Mouse (Mus musculus) neural tube, embryonic 15.5 days (tissue): ENCODE data around the gene Scoc. TPM values are rescaled to one million over a fixed set of nuclear protein-coding genes. Genes with fewer than 3 reads are reported as not detected.
"Not testable (repeated sequence)": the region's sequence is repeated elsewhere in the genome, so short reads cannot be mapped to it uniquely, and the experiment has no call there.

ENCODE experiments used
- ATAC-seq: fragments of 200-750 bp; cut with Nextera tagmentation; 2 replicates; pipeline ENCODE4 v1.8.0; 2017; ENCODE audit warnings: mild to moderate bottlenecking, moderate TSS enrichment, moderate library complexity; ENCODE audit not compliant: low FRiP score
- H3K27ac ChIP-seq: fragments of 300-500 bp; sonication (generic); replicated peaks from 2 replicates; pipeline ENCODE4 v1.5.1; 2015; ENCODE audit warnings: mild to moderate bottlenecking, inconsistent platforms
- H3K27me3 ChIP-seq: fragments of 300-500 bp; sonication (generic); replicated peaks from 2 replicates; pipeline ENCODE4 v1.6.1; 2015; ENCODE audit warnings: inconsistent platforms
- H3K36me3 ChIP-seq: fragments of 300-500 bp; sonication (generic); 2 replicates; pipeline ENCODE4 v1.6.1; 2015; ENCODE audit warnings: inconsistent platforms
- H3K4me1 ChIP-seq: fragments of 300-500 bp; sonication (generic); 2 replicates; pipeline ENCODE4 v1.6.1; 2015; ENCODE audit warnings: inconsistent platforms
- H3K4me2 ChIP-seq: fragments of 300-500 bp; sonication (generic); 2 replicates; pipeline ENCODE4 v1.6.1; 2015; ENCODE audit warnings: inconsistent platforms, mild to moderate bottlenecking, moderate library complexity
- H3K4me3 ChIP-seq: fragments of 300-500 bp; sonication (generic); replicated peaks from 2 replicates; pipeline ENCODE4 v1.5.1; 2015; ENCODE audit warnings: mild to moderate bottlenecking, inconsistent platforms
- H3K9ac ChIP-seq: fragments of 300-500 bp; sonication (generic); replicated peaks from 2 replicates; pipeline ENCODE4 v1.6.1; 2015; ENCODE audit warnings: mild to moderate bottlenecking, inconsistent platforms
- H3K9me3 ChIP-seq: fragments of 300-500 bp; sonication (generic); replicated peaks from 2 replicates; pipeline ENCODE4 v1.6.1; 2016; ENCODE audit warnings: inconsistent platforms
- WGBS: fragments of 180-500 bp; shearing (Covaris S2); methylation state at CpG from one replicate; pipeline ENCODE4 v1.1.7; 2015; ENCODE audit warnings: mixed read lengths; 5-methylcytosine and 5-hydroxymethylcytosine counted together
- polyA plus RNA-seq: library from polyadenylated mRNA; unstranded; fragments of >200 nt; fragmentation: Nextera tagmentation; extraction: Ambion mirVana; gene quantifications from 2 replicates; pipeline ENCODE4 v1.2.1, GENCODE M21; 2015

Scoc gene
- 272 and 290 TPM in 2 replicates for polyA plus RNA-seq

DNA sequence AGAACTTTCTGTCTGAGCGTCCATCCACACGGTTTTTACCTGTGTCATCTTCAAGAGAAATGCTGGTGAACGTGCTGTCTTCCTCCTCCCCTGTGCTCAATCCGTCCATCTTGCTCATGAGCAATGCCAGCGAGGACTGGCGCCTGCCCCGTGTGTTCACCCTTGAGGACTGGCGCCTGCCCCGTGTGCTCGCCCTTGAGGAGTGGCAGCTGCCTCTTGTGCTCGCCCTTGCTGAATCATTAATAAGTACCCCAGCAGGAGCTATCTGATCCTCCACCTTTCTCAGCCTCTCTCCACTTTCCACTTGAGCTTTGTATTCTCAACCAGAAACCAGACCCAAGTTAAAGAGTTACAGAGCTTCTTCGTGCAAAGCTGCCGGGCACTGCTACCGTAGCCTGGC is at the start of gene Scoc:
TSS of gene Scoc (minus strand) at position 170 of the 400 bp plus-strand sequence.
- Histone ChIP-seq H3K4me1 (no peaks in the 10 kb centered on the region), H3K27me3 (no peaks in the 10 kb centered on the region), H3K4me2 (no peak within 1 kb of the TSS), H3K36me3 (no peaks in the 10 kb centered on the region), H3K4me3 (no peak within 1 kb of the TSS), H3K9ac (no peak within 1 kb of the TSS), H3K27ac (no peak within 1 kb of the TSS), H3K9me3 (no peaks in the 10 kb centered on the region)
- no peak for ATAC-seq
- 87% methylated on average over 14 of the region's 14 CpGs for WGBS

DNA sequence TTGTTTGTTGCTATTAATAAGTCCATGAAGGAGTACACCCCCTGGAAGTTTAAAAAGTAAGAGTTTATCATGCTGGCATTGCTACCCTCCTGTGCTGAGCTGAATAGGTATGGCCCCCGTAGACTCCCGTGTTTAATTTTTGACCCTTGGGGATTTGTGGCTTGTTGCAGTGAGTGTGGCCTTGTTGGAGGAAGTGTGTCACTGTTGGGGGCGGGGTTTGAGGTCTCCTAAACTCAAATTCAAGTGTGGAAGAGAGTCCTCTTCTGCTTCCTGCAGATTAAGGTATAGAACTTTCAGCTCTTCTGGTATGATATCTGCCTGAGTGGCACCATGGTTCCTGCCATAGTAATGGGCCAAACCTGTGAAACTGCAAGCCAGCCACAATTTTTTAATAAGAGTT is 1.4 kb upstream of the Scoc start:
- no peak for ATAC-seq
- H3K4me1 ChIP-seq, result no peaks in the 10 kb centered on the region
- H3K9me3 ChIP-seq, result no peaks in the 10 kb centered on the region
- WGBS, result 80% methylated on average over 3 of the region's 3 CpGs
- no peak overlapping the region for H3K27ac ChIP-seq
- H3K4me3 ChIP-seq, result no peak overlapping the region
- no peak overlapping the region for H3K9ac ChIP-seq
- H3K27me3 ChIP-seq, result no peaks in the 10 kb centered on the region
- no peaks in the 10 kb centered on the region for H3K36me3 ChIP-seq
- no peak overlapping the region for H3K4me2 ChIP-seq

DNA sequence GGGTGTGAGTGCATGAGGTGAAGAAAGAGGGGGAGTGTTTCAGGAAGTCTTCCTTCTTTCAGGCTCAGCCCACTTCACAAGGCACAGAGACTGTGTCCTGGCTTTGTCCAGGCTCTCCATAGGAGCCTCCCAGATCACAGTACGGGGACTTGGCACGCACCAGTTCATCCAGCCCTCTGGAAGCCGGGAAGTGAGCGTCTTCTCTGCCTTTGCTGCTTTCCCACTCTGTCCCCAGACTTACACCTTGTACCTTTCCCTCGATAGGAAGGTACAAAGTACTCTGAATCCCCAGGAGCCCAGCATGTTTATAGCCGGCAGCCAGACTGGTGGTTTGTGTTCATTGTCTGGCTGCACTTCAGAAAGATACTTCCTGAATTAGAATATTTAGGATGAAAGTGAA is 1.1 kb downstream of the Scoc start:
- WGBS, result 56% methylated on average over 6 of the region's 6 CpGs
- no peak for ATAC-seq

GRCm38 (mm10) chr8:83451056-83451455 is 7.1 kb downstream of the Scoc start:
- H3K36me3 ChIP-seq, result no peaks in the 10 kb centered on the region
- no peak overlapping the region for H3K4me2 ChIP-seq
- H3K4me1 ChIP-seq, result no peaks in the 10 kb centered on the region
- H3K9me3 ChIP-seq, result no peaks in the 10 kb centered on the region
- 26% methylated on average over 3 of the region's 3 CpGs for WGBS
- no peak overlapping the region for H3K4me3 ChIP-seq
- H3K27me3 ChIP-seq, result no peaks in the 10 kb centered on the region
- H3K27ac ChIP-seq, result no peak overlapping the region
- ATAC-seq, result no peak
- no peak overlapping the region for H3K9ac ChIP-seq

More for the DNA sequence above, 1.1 kb downstream of the Scoc start:
- Histone ChIP-seq H3K27me3 (no peaks in the 10 kb centered on the region), H3K27ac (no peak overlapping the region), H3K4me1 (no peaks in the 10 kb centered on the region), H3K9me3 (no peaks in the 10 kb centered on the region), H3K4me2 (no peak overlapping the region), H3K4me3 (no peak overlapping the region), H3K9ac (no peak overlapping the region), H3K36me3 (no peaks in the 10 kb centered on the region)

DNA sequence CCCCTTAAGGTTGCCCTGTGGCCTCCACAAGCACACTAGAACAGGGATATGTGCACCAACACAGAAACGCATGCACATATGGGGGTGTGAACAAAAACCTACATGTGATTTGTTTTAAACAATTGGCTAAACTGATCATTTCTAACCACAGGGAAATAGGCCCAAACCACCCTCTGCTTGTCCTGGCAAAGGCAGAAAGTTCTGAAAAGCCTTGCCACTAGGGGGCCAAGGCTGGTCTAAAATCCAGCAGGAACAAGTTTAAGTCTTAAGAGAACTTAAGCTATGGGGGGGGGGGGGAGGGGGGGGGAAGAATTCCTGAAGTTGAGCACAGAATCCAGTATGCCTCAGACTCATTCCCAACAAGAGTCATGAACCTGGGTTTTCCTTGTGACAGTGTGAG is 8.2 kb downstream of the Scoc start:
- H3K4me3 ChIP-seq, result no peak overlapping the region
- H3K4me2 ChIP-seq, result no peak overlapping the region
- no peak overlapping the region for H3K27ac ChIP-seq
- 83% methylated on average over 1 of the region's 1 CpGs for WGBS
- ATAC-seq, result no peak
- H3K27me3 ChIP-seq, result no peaks in the 10 kb centered on the region
- no peaks in the 10 kb centered on the region for H3K4me1 ChIP-seq
- no peaks in the 10 kb centered on the region for H3K36me3 ChIP-seq
- no peaks in the 10 kb centered on the region for H3K9me3 ChIP-seq
- no peak overlapping the region for H3K9ac ChIP-seq

GRCm38 (mm10) chr8:83443052-83443400 is 15.2 kb downstream of the Scoc start:
- peak; percentile 12 for ATAC-seq
- H3K4me3 ChIP-seq, result peak overlapping the region; percentile 86
- 31% methylated on average over 5 of the region's 5 CpGs for WGBS
- H3K4me2 ChIP-seq, result peak overlapping the region; percentile 72
- H3K4me1 ChIP-seq, result peaks cover 24% of the 10 kb centered on the region
- peak overlapping the region; percentile 88 for H3K27ac ChIP-seq
- H3K36me3 ChIP-seq, result 0 out of 2 replicates have a peak, but pooled peaks cover under 1% of the 10 kb centered on the region
- H3K9ac ChIP-seq, result peak overlapping the region; percentile 68
- no peaks in the 10 kb centered on the region for H3K27me3 ChIP-seq
- no peaks in the 10 kb centered on the region for H3K9me3 ChIP-seq

DNA sequence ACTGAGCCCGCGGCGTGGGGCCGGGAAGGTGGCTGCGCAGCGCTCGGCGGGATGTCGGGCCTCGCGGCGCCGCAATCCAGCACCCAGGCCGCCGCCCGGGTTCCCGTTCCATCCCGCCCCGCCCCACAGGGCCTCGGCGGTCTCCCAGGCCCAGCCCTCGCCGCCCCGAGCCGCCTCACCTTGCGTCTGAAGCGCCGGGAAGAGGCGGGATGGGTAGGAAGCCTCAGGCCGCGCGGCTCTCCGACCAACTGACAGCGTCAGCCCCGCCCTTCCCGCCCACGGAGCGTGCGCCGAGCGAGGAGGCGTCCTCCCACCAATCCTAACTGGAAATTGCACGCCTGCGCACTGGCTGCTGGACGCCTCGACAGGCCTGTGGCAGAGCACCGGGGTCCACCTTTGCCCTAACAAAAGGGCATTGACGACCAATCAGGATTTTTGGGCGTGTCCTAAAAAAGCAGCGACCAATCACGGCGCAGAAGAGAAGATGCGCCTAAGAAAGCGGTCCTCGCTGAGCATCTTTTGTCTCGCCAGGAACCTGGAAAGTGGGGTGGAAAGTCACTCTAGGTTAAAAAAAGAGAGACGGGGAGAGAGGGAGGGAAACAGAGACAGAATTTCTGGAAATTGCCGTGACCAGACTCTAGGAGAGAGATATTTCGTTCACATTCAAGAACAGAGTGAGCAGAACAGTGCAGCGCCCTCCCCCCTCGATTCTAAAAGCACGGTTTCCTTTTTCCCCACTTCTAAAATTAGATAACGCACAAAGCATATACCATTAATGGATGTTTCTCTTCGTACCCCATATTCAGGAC is 15.7 kb downstream of the Scoc start:
- peak; percentile 100 for ATAC-seq
- WGBS, result under 1% methylated on average over 55 of the region's 64 CpGs

DNA sequence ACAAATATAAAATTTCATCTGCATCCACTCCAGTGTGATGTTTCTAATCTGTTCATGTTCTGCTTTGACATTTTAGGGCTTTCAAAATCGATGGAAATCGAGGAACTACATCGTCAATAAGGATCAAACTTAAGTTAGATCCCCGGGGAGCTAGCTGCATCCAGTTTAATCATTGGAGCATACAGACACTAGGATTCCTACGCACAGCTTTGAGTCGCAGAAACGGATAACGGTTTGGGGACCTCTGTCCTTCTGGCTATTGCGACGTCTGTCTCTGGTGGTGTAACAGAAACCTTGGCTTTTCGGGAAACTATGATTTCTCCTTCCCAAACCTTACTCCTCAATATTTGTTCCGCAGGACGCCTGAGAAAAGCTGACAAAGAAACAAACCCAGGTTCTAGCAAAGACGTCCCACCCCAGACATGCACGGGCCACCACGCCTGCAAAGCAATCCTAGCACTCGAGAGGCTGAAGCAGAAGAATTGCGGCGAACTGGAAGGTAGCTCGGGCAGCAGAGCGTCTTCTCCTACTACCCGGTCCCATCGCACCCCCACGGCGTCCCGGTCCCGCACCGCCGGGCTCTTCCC is 16.4 kb downstream of the Scoc start:
- H3K9me3 ChIP-seq, result no peaks in the 10 kb centered on the region
- H3K4me1 ChIP-seq, result peaks cover 24% of the 10 kb centered on the region

More for the DNA sequence above, 15.7 kb downstream of the Scoc start:
- Histone ChIP-seq H3K9me3 (no peaks in the 10 kb centered on the region), H3K27ac (peak overlapping the region; percentile 95), H3K4me3 (peak overlapping the region; percentile 86), H3K4me2 (peak overlapping the region; percentile 72), H3K4me1 (peaks cover 24% of the 10 kb centered on the region), H3K36me3 (0 out of 2 replicates have a peak, but pooled peaks cover 5% of the 10 kb centered on the region), H3K27me3 (no peaks in the 10 kb centered on the region), H3K9ac (peak overlapping the region; percentile 91)

DNA sequence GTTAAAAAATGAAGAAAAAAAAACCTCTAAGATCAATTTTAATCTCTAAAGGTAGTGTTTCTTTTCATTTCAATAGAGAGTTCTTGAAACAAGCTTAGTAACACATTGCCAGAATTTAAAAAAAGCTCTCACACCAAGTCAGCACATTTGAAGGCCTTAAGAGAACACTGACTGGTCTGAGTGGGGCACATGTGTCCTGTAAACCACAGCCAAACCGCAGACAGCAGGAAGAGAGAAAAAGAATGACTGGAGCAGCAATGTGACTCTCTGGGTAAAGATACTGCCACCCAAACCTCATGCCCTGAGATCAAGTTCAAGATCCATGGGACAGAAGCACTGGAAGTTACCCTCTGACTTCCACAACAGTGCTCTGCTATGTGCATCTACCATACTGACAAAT is 21.1 kb downstream of the Scoc start:
- ATAC-seq, result no peak
- Histone ChIP-seq H3K27me3 (no peaks in the 10 kb centered on the region), H3K4me3 (no peak overlapping the region), H3K4me2 (no peak overlapping the region), H3K36me3 (peaks cover 27% of the 10 kb centered on the region), H3K4me1 (peaks cover 19% of the 10 kb centered on the region), H3K27ac (no peak overlapping the region), H3K9me3 (no peaks in the 10 kb centered on the region), H3K9ac (no peak overlapping the region)
- 95% methylated on average over 1 of the region's 1 CpGs for WGBS

More for the DNA sequence above, 16.4 kb downstream of the Scoc start:
- peak overlapping the region; percentile 86 for H3K4me3 ChIP-seq
- ATAC-seq, result no peak; the same call in 1 of the 2 replicates
- peak overlapping the region; percentile 95 for H3K27ac ChIP-seq
- H3K4me2 ChIP-seq, result peak overlapping the region; percentile 72
- under 1% methylated on average over 29 of the region's 29 CpGs for WGBS
- H3K36me3 ChIP-seq, result peaks cover 10% of the 10 kb centered on the region
- H3K27me3 ChIP-seq, result no peaks in the 10 kb centered on the region
- peak overlapping the region; percentile 91 for H3K9ac ChIP-seq

DNA sequence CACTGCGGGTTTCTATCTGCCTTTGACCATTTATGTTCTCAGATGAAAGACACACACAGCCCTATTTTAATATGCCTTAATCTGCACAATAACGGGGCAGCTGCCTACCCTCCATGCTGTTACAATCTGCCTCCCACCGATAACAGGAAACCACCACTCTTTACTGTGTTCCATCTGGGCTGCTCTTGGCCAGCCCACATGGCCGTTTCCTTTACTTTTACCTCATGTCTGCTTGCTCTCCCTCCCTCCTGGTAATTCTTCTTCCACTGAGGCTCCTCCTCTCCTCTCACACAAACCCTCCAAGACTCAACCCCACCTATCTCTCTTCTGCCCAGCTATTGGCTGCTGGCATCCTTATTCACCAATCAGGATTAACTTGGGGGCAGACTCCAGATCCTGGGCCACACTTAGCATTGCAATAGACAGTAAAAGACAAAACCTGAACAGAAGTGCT is 29.1 kb downstream of the Scoc start:
- no peaks in the 10 kb centered on the region for H3K9me3 ChIP-seq
- no peaks in the 10 kb centered on the region for H3K4me1 ChIP-seq
- peaks cover 19% of the 10 kb centered on the region for H3K36me3 ChIP-seq
- 72% methylated on average over 4 of the region's 4 CpGs for WGBS
- no peak overlapping the region for H3K27ac ChIP-seq
- no peaks in the 10 kb centered on the region for H3K27me3 ChIP-seq
- H3K4me3 ChIP-seq, result no peak overlapping the region
- no peak overlapping the region for H3K4me2 ChIP-seq
- no peak overlapping the region for H3K9ac ChIP-seq
- ATAC-seq, result no peak

DNA sequence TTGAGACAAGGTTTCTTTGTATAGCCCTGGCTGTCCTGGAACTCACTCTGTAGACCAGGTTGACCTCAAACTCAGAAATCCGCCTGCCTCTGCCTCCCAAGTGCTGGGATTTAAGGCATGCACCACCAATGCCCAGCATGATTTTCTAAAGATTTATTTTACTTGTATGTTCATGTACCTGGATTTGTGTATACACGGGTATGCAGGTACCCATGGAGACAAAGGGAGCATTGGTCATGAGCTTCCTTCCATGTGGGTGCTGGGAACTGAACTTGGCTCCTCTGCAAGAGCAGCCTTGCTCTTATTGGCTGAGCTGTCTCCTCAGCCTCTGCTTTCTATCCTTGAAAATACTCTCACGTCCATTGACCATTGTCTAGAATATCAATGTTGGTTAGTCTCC is 29.6 kb downstream of the Scoc start:
- not testable (repeated sequence) for H3K4me2 ChIP-seq, H3K27me3 ChIP-seq, H3K4me3 ChIP-seq, H3K9me3 ChIP-seq, H3K27ac ChIP-seq, H3K4me1 ChIP-seq, ATAC-seq, H3K9ac ChIP-seq
- WGBS, result 91% methylated on average over 3 of the region's 3 CpGs
- H3K36me3 ChIP-seq, result peaks cover 14% of the 10 kb centered on the region; the same call in 1 of the 2 replicates

GRCm38 (mm10) chr8:83426949-83427348 is 31.2 kb downstream of the Scoc start:
- Histone ChIP-seq H3K27ac (no peak overlapping the region), H3K4me1 (no peaks in the 10 kb centered on the region), H3K9ac (no peak overlapping the region), H3K4me3 (no peak overlapping the region), H3K36me3 (peaks cover 8% of the 10 kb centered on the region; the same call in 1 of the 2 replicates), H3K4me2 (no peak overlapping the region), H3K27me3 (no peaks in the 10 kb centered on the region), H3K9me3 (no peaks in the 10 kb centered on the region)
- ATAC-seq, result no peak
- 82% methylated on average over 7 of the region's 7 CpGs for WGBS
